Mouse (Mus musculus): ENCODE measurements at regions not wholly inside any gene's neighbourhood (a gene's known extent, or its start where the extent isn't known, plus 50 kb on each side); places are given as distances from the start of the nearest gene placed in this dataset.

DNA sequence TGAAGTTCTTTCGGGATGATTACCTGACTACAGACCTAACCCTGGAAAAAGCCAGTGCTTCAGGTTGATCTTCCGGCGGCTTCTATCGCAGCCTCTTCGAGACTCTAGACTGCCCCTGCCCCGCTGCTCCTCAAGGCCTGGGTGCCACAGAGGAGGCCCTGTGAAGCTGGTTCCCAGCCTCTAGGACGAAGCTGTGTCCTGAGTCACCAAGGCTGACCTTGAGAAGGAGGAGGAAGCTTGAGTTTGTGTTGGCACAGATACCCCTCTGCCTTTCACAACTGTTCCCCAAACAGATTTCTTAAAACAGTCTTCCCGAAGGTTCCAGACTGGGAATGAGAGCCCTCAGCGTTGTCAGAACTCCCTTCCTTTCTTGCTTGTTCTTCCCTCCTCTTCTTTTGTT is 112.8 kb upstream of the Mdm1 start:
- TF ChIP-seq CTCF (IDR thresholded peaks at IDR 0.05; ENCODE audit: control insufficient read depth, insufficient read depth, insufficient read length) (no peak), MAX (IDR thresholded peaks at IDR 0.05) (no peak)

Measured in C2C12 (cell line).